Mouse (Mus musculus) mesoderm, embryonic 11.5 days (tissue): Measurements from ENCODE around the gene Cel.

Experiments used
- DNase-seq: peaks from one replicate; pipeline ENCODE4 v3.0.0-alpha.2; 2012; ENCODE audit warnings: low read depth, low spot score

Cel gene

GRCm38 (mm10) chr2:28585043-28585571 lies 21.9 kb upstream of the Cel start:
- peak; percentile 92 for DNase-seq

GRCm38 (mm10) chr2:28583651-28584050 lies 20.4 kb upstream of the Cel start, which contains the start of gene Gtf3c5:
Gtf3c5 (minus strand) TSS chr2:28583751.
- DNase-seq: no peak

GRCm38 (mm10) chr2:28582647-28583353 lies 19.6 kb upstream of the Cel start:
- peak; percentile 93 for DNase-seq

- peak; percentile 24 for DNase-seq
Observed at GRCm38 (mm10) chr2:28578003-28578402, 14.8 kb upstream of the Cel start.

- no peak for DNase-seq
Observed at GRCm38 (mm10) chr2:28576815-28577214, 13.6 kb upstream of the Cel start.

GRCm38 (mm10) chr2:28575341-28575740 lies 12.1 kb upstream of the Cel start:
- DNase-seq: no peak

GRCm38 (mm10) chr2:28569903-28570302 lies 6.7 kb upstream of the Cel start:
- peak; percentile 53 for DNase-seq

- no peak for DNase-seq
Observed at GRCm38 (mm10) chr2:28566545-28566944, 3.3 kb upstream of the Cel start.

GRCm38 (mm10) chr2:28564380-28564779 lies 1.2 kb upstream of the Cel start:
- no peak for DNase-seq

GRCm38 (mm10) chr2:28563830-28564229 lies 627 bp upstream of the Cel start:
- no peak for DNase-seq

GRCm38 (mm10) chr2:28557452-28557851 lies 5.8 kb downstream of the Cel start:
- no peak for DNase-seq

- no peak for DNase-seq
Observed at GRCm38 (mm10) chr2:28552301-28552700, 10.9 kb downstream of the Cel start.

GRCm38 (mm10) chr2:28549157-28549556 lies 14.0 kb downstream of the Cel start:
- no peak for DNase-seq

- DNase-seq: peak; percentile 84
Observed at GRCm38 (mm10) chr2:28547237-28548172, 15.7 kb downstream of the Cel start.

GRCm38 (mm10) chr2:28546560-28546959 lies 16.6 kb downstream of the Cel start:
- DNase-seq: no peak

- no peak for DNase-seq
Observed at GRCm38 (mm10) chr2:28545976-28546375, 17.2 kb downstream of the Cel start.

- no peak for DNase-seq
Observed at GRCm38 (mm10) chr2:28543894-28544293, 19.3 kb downstream of the Cel start.

- DNase-seq: no peak
Observed at GRCm38 (mm10) chr2:28540587-28541227, 22.5 kb downstream of the Cel start.

GRCm38 (mm10) chr2:28539949-28540348 lies 23.3 kb downstream of the Cel start:
- DNase-seq: no peak

- DNase-seq: peak; percentile 68
Observed at GRCm38 (mm10) chr2:28539206-28539605, 24.0 kb downstream of the Cel start.

- DNase-seq: no peak
Observed at GRCm38 (mm10) chr2:28538817-28539128, 24.4 kb downstream of the Cel start.
